Mouse (Mus musculus) ES-Bruce4 (cell line): ENCODE data around the gene 2410015M20Rik.

Experiments used
- CTCF ChIP-seq: IDR thresholded peaks from one replicate; pipeline ENCODE4 v1.8.1; 2011; ENCODE audit warnings: low read depth, low read length
- POLR2A ChIP-seq: IDR thresholded peaks from one replicate; pipeline ENCODE4 v1.8.1; 2011; ENCODE audit warnings: low read length; ENCODE audit not compliant: insufficient read depth

DNA sequence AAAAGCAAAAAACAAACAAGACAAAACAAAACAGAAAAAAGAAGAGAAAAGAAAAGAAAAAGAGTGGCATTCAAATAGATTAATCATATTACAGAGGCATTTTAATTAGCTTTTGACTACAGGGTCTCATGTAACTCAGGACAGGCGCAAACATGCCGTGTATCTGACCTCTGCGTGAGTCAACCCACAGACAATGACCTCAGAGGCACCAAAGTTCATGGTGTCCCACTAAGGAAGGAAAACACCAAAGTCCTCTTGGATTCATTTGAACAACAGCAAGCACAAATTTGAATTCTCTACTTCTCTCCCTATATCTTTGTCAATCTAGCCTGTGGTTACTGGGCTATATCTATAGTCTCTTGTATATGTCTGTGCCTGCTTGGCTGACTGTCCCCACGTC lies 33.7 kb upstream of the 2410015M20Rik start:
- TF ChIP-seq CTCF = no peak
- no peak for TF ChIP-seq POLR2A
